7 mouse cellular contexts compared by ENCODE assay signal in the genomic region with DNA sequence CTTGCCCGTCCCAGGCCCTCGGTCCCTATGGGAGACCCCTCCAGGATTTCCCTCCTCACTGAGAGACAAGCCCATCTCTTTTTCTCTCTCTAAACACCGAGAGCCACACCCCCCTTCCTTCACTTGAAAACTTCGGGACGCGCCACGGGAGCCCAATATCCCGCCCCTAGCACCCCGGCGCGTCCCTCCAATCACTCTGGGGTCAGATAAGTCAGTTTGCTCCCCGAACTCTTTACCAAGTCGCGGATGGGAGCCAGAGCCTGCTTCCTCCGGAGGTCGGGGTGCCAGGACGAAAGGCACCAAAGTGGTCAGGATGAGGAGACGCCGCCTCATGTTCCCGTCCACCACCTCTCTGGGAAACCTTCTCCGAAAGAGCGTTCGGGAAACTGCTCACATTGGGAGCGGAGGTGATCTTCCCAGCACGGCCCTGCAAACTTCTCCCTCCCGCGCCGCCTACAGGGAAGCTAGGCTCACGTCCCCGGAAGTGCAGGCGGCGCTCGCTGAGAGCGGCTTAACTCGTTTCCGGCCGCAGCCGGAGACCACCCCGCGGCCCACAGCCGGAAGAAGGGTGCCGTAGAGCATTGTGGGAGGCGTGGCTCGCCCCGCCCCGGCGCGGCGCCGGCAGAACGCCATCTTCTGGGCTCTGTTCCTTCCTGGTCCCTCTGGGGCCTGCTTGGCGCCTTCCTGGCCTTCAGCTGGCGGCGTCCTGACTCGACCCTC. TPM values are rescaled to one million over a fixed set of nuclear protein-coding genes. Genes with fewer than 3 reads are reported as not detected.
DNase-seq lines count a peak whose midpoint lies in the region; ATAC-seq lines count a peak whose summit lies in the region.

A gene (minus strand): TSS at position 533 of the 720 bp plus-strand sequence.

- H3K9me3 ChIP-seq in intestine, embryonic 16.5 days (ENCODE audit: control insufficient read depth, low read length): no peaks in the 10 kb centered on the region
- H3K9me3 ChIP-seq in midbrain, embryonic 11.5 days (ENCODE audit: control insufficient read depth, low read length): no peaks in the 10 kb centered on the region

- peak within 1 kb of the TSS; percentile 95 for H3K27ac ChIP-seq in intestine, embryonic 16.5 days (ENCODE audit: low read length)
- peak within 1 kb of the TSS; percentile 89 for H3K27ac ChIP-seq in midbrain, embryonic 11.5 days (ENCODE audit: low read depth, low read length)

- no peaks in the 10 kb centered on the region for H3K27me3 ChIP-seq in intestine, embryonic 16.5 days (replicated peaks; ENCODE audit: control insufficient read depth, insufficient read depth, low read length)
- no peaks in the 10 kb centered on the region for H3K27me3 ChIP-seq in midbrain, embryonic 11.5 days (ENCODE audit: control insufficient read depth, insufficient read depth, low read length)

- peak within 1 kb of the TSS; percentile 69 for H3K4me2 ChIP-seq in intestine, embryonic 16.5 days (ENCODE audit: low read depth, low read length)
- H3K4me2 ChIP-seq in midbrain, embryonic 11.5 days: peak within 1 kb of the TSS; percentile 74

- peak; percentile 99 for ATAC-seq in intestine, embryonic 16.5 days
- peak; percentile 99 for ATAC-seq in midbrain, embryonic 11.5 days (ENCODE audit: low FRiP score)

- H3K4me1 ChIP-seq in intestine, embryonic 16.5 days (ENCODE audit: control insufficient read depth, insufficient read depth, low read length): 0 out of 2 replicates have a peak, but pooled peaks cover 3% of the 10 kb centered on the region
- H3K4me1 ChIP-seq in midbrain, embryonic 11.5 days (ENCODE audit: control insufficient read depth, insufficient read depth, low read length): peaks cover 5% of the 10 kb centered on the region; the same call in 1 of the 2 replicates

- H3K9ac ChIP-seq in intestine, embryonic 16.5 days (ENCODE audit: low read depth, low read length): peak within 1 kb of the TSS; percentile 90
- peak within 1 kb of the TSS; percentile 90 for H3K9ac ChIP-seq in midbrain, embryonic 11.5 days (ENCODE audit: low read length)

- intact Hi-C loops in left cerebral cortex, postnatal 36 days (cut with DNase I): loop anchor here (2.0 kb wide), 1 partner anchor 44 kb away; a partner anchor contains a TSS

- DNase-seq in adrenal gland, adult 8-10 months: peak; percentile 95
- peak; percentile 95 for DNase-seq in embryo, embryonic 9.5 days (ENCODE audit: extremely low spot score)
- DNase-seq in gastrocnemius, postnatal 4 days (ENCODE audit: low spot score in 2 of 2): peak; percentile 95 to 96
- DNase-seq in left cerebral cortex, postnatal 36 days (ENCODE audit: low spot score in 2 of 2): peak; percentile 96 to 98
- peak; percentile 98 for DNase-seq in midbrain, embryonic 11.5 days (ENCODE audit: low spot score, missing footprints)
- peak; percentile 95 for DNase-seq in skeletal muscle tissue, adult 2 months (ENCODE audit: low read depth, low spot score)

- under 1% methylated on average over 55 of the region's 55 CpGs for WGBS in intestine, embryonic 16.5 days
- under 1% methylated on average over 55 of the region's 55 CpGs for WGBS in midbrain, embryonic 11.5 days

- H3K36me3 ChIP-seq in intestine, embryonic 16.5 days (ENCODE audit: control insufficient read depth, insufficient read depth, low read length): no peaks in the 10 kb centered on the region
- no peaks in the 10 kb centered on the region for H3K36me3 ChIP-seq in midbrain, embryonic 11.5 days (ENCODE audit: control insufficient read depth, insufficient read depth, low read length)

- peak within 1 kb of the TSS; percentile 82 for H3K4me3 ChIP-seq in intestine, embryonic 16.5 days (ENCODE audit: low read length)
- peak within 1 kb of the TSS; percentile 67 for H3K4me3 ChIP-seq in midbrain, embryonic 11.5 days (ENCODE audit: low read depth, low read length)

RNA-seq across cellular contexts. Expression of the gene that starts here (rescaled TPM):
- 10 to 100 TPM; 33.8 to 47.2 (median 38.1) TPM for total RNA-seq in adrenal gland, adult 8-10 months (2022)
- total RNA-seq in gastrocnemius, postnatal 4 days (2021): 10 to 100 TPM; 38.3 to 40.5 TPM
- 27.6 and 28.4 TPM in 2 replicates for polyA plus RNA-seq in intestine, embryonic 16.5 days (2015; fragmentation: Nextera tagmentation; extraction: Ambion mirVana)
- total RNA-seq in left cerebral cortex, postnatal 36 days (2021): 10 to 100 TPM; 15.3 to 21.5 TPM
- 38.8 and 39.9 TPM in 2 replicates for polyA plus RNA-seq in midbrain, embryonic 11.5 days (2014; fragmentation: Nextera tagmentation; extraction: Ambion mirVana)

Comparison
In these comparisons a context has a peak if more than half of its experiments do, and no peak if none do; other contexts are left out.
1. Peak in every context shown above with its lines: DNase-seq, ATAC-seq, H3K4me3 ChIP-seq and H3K27ac ChIP-seq.